Mouse (Mus musculus) liver, adult 2 months (tissue): Measurements from ENCODE around the gene Col6a2.

Experiments used
- CTCF ChIP-seq: fragments of 200-500 bp; IDR thresholded peaks from 2 replicates; pipeline ENCODE4 v1.5.1; 2011; ENCODE audit warnings: low read depth, low read length, control low read depth
- POLR2A ChIP-seq: fragments of 200-500 bp; IDR thresholded peaks from 2 replicates; pipeline ENCODE4 v1.6.1; 2011; ENCODE audit warnings: low read length, control low read depth; ENCODE audit not compliant: insufficient read depth; ENCODE audit errors: extremely low read depth

DNA sequence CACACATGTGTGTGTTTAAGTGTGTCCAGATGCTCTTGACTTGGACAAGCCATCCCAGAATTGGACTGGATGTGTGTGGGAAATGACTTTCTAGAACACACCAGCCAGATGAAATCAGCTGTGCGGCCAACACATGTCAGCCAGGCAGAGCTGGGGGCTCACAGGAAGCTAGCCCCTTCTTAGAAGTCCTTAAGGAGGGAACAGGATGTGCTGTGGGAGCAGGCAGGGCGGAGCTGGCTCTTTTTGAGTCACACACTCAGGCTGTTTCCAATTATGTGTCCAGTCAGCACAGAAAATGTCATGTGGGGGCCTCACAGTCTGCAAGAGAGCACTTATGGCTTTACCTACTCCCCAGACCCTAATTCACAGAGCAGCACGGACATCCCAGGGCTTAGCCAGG, 12.6 kb upstream of the Col6a2 start:
- TF ChIP-seq CTCF, result no peak
- TF ChIP-seq POLR2A, result no peak
